Mouse (Mus musculus): ENCODE results near the gene Nckap5. TPM values are rescaled to one million over a fixed set of nuclear protein-coding genes. Genes with fewer than 3 reads are reported as not detected.
A peak's percentile ranks its signal among the peaks of the same experiment; 100 is the strongest.

Nckap5 gene
- polyA plus RNA-seq, 1 experiment from 2014 or later, result 11.5 TPM

DNA sequence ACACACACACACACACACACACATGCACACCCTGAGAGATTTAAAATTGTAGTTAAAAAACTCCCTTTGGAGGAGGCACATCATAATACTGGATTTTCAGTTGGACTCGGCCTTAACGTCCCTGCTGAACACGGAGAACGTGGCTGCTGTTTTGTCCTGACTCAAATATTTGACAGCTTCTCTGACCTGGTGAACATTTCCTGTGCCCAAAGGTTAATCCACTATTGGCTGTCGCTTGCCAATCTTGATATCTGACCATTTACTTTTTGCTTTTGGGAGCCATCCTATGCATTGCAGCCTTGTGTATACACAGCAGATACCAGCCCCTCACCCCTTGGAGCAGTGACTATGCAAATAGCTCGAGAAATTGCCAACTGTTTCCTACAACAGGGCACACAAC lies 862.9 kb downstream of the Nckap5 start:
- WGBS, result 91% methylated on average over 6 of the region's 6 CpGs
- no peaks in the 10 kb centered on the region for H3K9me3 ChIP-seq (replicated peaks)
- no peak for ATAC-seq (ENCODE audit: low FRiP score)

DNA sequence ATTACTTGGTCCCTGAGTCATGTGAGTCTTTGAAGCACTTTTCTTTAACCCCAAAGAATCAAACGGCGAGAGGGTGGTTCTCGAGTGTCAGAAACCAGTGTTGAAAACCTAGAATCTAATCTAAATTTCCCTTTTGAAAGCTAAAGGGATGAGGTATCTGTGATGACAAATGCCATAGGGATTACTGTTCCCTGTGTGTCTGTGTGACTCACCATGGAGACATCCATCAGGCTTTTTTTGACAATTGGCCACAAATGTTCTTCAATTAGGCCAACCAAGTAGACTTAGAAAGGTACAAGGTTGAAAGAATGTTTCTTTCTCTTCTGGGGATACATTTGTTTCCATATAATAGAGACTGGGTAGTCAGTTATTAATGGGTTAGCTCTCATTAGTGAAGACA lies 879.6 kb downstream of the Nckap5 start:
- Histone ChIP-seq H3K4me3 (replicated peaks) (no peak overlapping the region), H3K9ac (replicated peaks) (no peak overlapping the region), H3K9me3 (replicated peaks) (no peaks in the 10 kb centered on the region), H3K4me2 (no peak overlapping the region), H3K27ac (replicated peaks) (no peak overlapping the region), H3K36me3 (no peaks in the 10 kb centered on the region), H3K4me1 (no peaks in the 10 kb centered on the region), H3K27me3 (replicated peaks) (no peaks in the 10 kb centered on the region)
- no peak for ATAC-seq (ENCODE audit: low FRiP score)
- WGBS, result 96% methylated on average over 3 of the region's 3 CpGs

More for the DNA sequence above, 862.9 kb downstream of the Nckap5 start:
- H3K27ac ChIP-seq (replicated peaks), result no peak overlapping the region
- no peak overlapping the region for H3K4me2 ChIP-seq
- H3K4me1 ChIP-seq, result no peaks in the 10 kb centered on the region
- no peaks in the 10 kb centered on the region for H3K36me3 ChIP-seq
- H3K4me3 ChIP-seq (replicated peaks), result no peak overlapping the region
- no peak overlapping the region for H3K9ac ChIP-seq (replicated peaks)
- H3K27me3 ChIP-seq (replicated peaks), result no peaks in the 10 kb centered on the region

DNA sequence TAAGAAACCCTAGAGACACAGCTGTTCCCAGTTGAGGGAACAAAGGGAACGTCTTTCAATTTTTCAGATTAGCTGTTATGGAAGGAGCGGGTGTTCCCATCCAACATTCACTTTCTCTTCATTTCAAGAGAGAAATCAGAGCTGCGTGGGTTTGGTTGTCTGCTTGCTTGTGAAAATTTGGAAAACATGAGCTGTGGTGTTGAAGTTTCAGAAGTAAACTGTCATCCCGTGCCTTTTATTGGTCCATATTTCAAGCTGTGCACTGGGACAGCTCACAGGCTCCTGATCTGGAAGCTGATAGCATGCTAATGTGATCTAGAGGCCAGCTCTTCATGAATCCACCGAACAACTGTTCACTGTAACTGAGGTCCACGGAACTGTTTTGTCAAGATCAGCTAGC lies 881.5 kb downstream of the Nckap5 start:
- H3K27me3 ChIP-seq (replicated peaks), result no peaks in the 10 kb centered on the region
- no peak overlapping the region for H3K9ac ChIP-seq (replicated peaks)
- H3K4me3 ChIP-seq (replicated peaks), result no peak overlapping the region
- 76% methylated on average over 6 of the region's 6 CpGs for WGBS
- no peaks in the 10 kb centered on the region for H3K9me3 ChIP-seq (replicated peaks)
- H3K36me3 ChIP-seq, result no peaks in the 10 kb centered on the region
- no peak overlapping the region for H3K4me2 ChIP-seq
- H3K27ac ChIP-seq (replicated peaks), result no peak overlapping the region
- no peak for ATAC-seq (ENCODE audit: low FRiP score)
- peaks cover 4% of the 10 kb centered on the region; the same call in 1 of the 2 replicates for H3K4me1 ChIP-seq

DNA sequence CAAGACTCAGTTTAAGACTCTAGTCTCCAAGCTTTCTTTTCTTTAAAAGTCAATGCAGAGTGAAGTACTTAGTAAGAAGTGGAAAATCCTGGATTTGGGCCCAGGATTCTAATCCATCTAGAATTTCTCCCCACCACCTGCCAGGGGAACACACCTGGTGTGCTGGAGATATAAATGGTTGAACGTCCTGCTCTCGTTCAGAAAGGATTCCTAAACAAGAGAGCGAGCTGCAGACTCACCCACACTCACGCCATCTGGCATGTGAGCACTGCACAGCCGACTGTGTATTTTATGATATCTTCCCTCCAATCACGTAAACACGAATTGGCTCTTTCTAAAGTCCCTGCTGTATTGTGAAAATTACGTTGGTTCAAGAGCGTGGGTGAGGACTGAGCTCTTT lies 885.5 kb downstream of the Nckap5 start:
- Histone ChIP-seq H3K4me2 (no peak overlapping the region), H3K4me3 (replicated peaks) (no peak overlapping the region), H3K9ac (replicated peaks) (no peak overlapping the region), H3K9me3 (replicated peaks) (no peaks in the 10 kb centered on the region), H3K27ac (replicated peaks) (peak overlapping the region; percentile 52), H3K4me1 (peaks cover 8% of the 10 kb centered on the region), H3K36me3 (no peaks in the 10 kb centered on the region), H3K27me3 (replicated peaks) (no peaks in the 10 kb centered on the region)
- 44% methylated on average over 9 of the region's 9 CpGs for WGBS
- ATAC-seq (ENCODE audit: low FRiP score), result no peak

DNA sequence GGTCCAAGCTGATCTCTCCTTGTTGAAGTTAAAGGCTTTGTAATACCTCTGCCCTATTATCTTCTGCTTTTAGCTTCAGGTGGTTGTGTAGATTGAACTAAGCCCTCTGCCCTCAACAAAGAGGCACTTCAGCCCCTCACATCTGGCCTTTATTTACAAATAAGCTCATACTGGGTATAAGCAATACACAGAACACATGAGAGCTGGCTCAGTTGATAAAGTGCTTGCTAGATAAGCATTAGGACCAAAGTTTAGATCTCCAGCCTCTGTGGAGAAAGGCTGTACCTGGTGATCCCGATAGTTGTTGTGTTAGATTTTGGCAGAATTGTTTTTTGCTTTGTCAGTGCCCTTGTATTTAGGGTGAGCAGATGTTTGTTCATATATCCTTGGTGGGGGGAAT lies 887.3 kb downstream of the Nckap5 start:
- WGBS, result 93% methylated on average over 1 of the region's 1 CpGs
- no peaks in the 10 kb centered on the region for H3K27me3 ChIP-seq (replicated peaks)
- ATAC-seq (ENCODE audit: low FRiP score), result no peak
- H3K9ac ChIP-seq (replicated peaks), result no peak overlapping the region
- peaks cover 8% of the 10 kb centered on the region for H3K4me1 ChIP-seq
- no peak overlapping the region for H3K27ac ChIP-seq (replicated peaks)
- no peak overlapping the region for H3K4me3 ChIP-seq (replicated peaks)
- H3K4me2 ChIP-seq, result no peak overlapping the region
- H3K9me3 ChIP-seq (replicated peaks), result no peaks in the 10 kb centered on the region
- H3K36me3 ChIP-seq, result no peaks in the 10 kb centered on the region

DNA sequence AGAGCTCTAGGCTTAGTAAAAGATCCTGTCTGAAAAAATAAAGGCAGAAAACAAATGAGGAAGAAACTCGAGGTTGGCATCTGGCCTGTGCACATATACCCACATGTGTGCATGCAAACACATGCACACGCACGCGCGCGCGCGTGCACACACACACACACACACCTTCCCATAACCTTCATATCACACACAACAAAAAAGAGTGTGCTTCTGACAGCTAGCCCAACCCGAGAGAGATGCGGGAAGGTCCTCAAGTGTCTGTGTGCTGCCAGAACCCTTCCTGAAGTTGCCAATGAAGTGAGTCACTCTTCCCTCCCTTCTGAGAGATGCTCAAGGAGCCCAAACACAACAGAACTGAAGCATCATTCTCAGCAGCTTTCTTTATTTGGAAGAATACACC lies 905.1 kb downstream of the Nckap5 start:
- no peak overlapping the region for H3K27ac ChIP-seq (replicated peaks)
- no peaks in the 10 kb centered on the region for H3K4me1 ChIP-seq
- no peaks in the 10 kb centered on the region for H3K27me3 ChIP-seq (replicated peaks)
- H3K9me3 ChIP-seq (replicated peaks), result no peaks in the 10 kb centered on the region
- no peaks in the 10 kb centered on the region for H3K36me3 ChIP-seq
- no peak for ATAC-seq (ENCODE audit: low FRiP score)
- no peak overlapping the region for H3K4me3 ChIP-seq (replicated peaks)
- H3K4me2 ChIP-seq, result no peak overlapping the region
- no peak overlapping the region for H3K9ac ChIP-seq (replicated peaks)
- WGBS, result 96% methylated on average over 10 of the region's 10 CpGs

DNA sequence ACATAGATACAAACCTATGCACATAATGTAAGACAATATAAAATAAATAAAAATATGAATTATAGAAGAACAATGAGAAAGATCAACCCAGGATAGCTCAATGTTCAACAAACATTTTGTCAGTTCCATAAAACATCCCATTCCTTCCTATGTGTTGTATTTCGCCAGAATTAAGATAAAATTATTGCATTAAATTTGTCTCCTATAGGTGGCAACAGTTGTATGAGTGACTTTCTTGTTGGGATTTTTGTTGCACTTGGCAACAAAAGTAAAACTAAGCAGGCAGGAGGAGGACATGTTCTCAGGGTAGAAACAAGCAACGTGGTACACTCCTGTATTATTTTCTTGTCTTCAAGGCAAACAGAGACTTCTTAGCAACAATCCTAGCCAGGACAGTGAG lies 907.5 kb downstream of the Nckap5 start:
- H3K4me2 ChIP-seq, result no peak overlapping the region
- H3K9ac ChIP-seq (replicated peaks), result no peak overlapping the region
- H3K9me3 ChIP-seq (replicated peaks), result no peaks in the 10 kb centered on the region; the same call in 1 of the 2 replicates
- no peak overlapping the region for H3K4me3 ChIP-seq (replicated peaks)
- no peak overlapping the region for H3K27ac ChIP-seq (replicated peaks)
- H3K4me1 ChIP-seq, result no peaks in the 10 kb centered on the region
- 80% methylated on average over 2 of the region's 2 CpGs for WGBS
- H3K36me3 ChIP-seq, result no peaks in the 10 kb centered on the region
- ATAC-seq (ENCODE audit: low FRiP score), result no peak
- no peaks in the 10 kb centered on the region for H3K27me3 ChIP-seq (replicated peaks)

DNA sequence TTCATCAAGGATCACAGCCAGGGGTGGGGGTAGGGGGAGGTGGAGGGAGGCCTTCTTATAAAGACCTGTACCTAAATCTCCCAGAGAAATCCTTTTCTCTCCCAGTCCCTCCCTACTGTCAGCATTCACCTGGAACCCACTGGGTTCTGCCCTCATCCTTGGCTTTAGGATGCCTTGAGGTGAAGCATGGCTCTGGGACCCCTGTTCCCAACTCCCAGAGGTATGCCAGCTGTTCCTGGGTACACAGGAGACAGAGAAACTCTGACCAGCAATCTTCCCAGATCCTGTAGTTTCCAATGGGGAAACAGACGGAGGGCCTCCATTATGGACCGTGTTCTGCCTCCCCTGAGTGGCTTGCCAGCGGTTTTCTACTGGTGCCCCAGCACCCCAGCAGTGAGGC lies 909.9 kb downstream of the Nckap5 start:
- Histone ChIP-seq H3K4me2 (no peak overlapping the region), H3K4me1 (no peaks in the 10 kb centered on the region), H3K27ac (replicated peaks) (no peak overlapping the region), H3K9ac (replicated peaks) (no peak overlapping the region), H3K4me3 (replicated peaks) (no peak overlapping the region), H3K9me3 (replicated peaks) (no peaks in the 10 kb centered on the region; the same call in 1 of the 2 replicates), H3K36me3 (no peaks in the 10 kb centered on the region), H3K27me3 (replicated peaks) (no peaks in the 10 kb centered on the region)
- WGBS, result 99% methylated on average over 3 of the region's 3 CpGs
- no peak for ATAC-seq (ENCODE audit: low FRiP score)

DNA sequence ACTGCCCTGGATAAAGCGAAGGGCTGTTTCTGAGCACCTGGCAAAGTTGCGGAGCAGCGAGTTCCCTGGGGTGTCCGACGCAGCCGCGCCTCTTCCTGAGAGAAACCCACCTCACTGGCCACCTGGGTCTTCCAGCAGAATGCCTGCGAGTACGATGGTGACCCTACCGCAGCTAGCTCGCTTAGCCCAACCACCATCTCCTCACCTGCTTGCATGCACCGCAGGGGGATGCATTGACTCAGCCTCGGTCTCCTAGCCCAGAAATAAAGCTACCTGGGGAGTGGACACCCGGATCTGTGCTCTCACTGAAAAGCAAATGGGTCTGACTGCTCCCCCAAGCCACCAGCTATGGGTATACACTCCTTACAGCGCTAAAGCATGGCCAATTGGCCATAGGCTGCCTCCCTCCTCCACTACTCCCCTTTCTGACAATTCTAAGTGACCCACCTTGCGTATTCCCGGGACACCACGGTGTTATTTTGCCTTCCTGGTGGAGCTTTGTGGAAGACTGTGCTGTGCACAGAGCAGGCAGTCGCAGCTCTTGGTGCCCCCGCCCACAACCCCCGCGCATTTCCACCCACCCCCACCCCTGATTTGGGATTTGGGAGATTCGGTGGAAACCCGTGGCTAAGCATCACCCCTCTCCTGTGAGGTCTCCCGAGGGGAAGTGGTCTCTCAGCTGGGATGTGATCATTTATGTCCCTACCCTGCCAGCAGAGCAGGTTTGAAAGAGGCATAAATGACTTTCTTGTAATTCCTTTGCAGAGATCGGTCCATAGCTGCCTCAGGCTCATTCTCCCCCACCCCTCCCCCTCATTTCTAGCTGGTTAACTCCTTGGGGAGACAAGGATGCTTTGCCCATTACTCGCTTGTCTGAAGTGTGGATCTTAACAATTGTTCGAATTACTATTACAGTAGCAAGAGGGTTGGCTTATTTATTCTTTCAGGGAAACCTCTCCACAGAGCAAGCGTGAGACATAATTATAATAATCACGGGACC lies 917.7 kb downstream of the Nckap5 start, which contains the start of gene Lypd1:
Lypd1 (minus strand) TSS at position 501 of the 1,000 bp plus-strand sequence.
- peak within 1 kb of the TSS; percentile 55 for H3K9ac ChIP-seq (replicated peaks)
- H3K4me3 ChIP-seq (replicated peaks), result peak within 1 kb of the TSS; percentile 46
- peak within 1 kb of the TSS; percentile 46 for H3K27ac ChIP-seq (replicated peaks)
- no peaks in the 10 kb centered on the region for H3K36me3 ChIP-seq
- ATAC-seq (ENCODE audit: low FRiP score), result peak; percentile 27; the same call in 1 of the 2 replicates
- H3K4me2 ChIP-seq, result peak within 1 kb of the TSS; percentile 78
- H3K27me3 ChIP-seq (replicated peaks), result no peaks in the 10 kb centered on the region
- 2% methylated on average over 30 of the region's 30 CpGs for WGBS
- no peaks in the 10 kb centered on the region for H3K9me3 ChIP-seq (replicated peaks)
- peaks cover 35% of the 10 kb centered on the region for H3K4me1 ChIP-seq

DNA sequence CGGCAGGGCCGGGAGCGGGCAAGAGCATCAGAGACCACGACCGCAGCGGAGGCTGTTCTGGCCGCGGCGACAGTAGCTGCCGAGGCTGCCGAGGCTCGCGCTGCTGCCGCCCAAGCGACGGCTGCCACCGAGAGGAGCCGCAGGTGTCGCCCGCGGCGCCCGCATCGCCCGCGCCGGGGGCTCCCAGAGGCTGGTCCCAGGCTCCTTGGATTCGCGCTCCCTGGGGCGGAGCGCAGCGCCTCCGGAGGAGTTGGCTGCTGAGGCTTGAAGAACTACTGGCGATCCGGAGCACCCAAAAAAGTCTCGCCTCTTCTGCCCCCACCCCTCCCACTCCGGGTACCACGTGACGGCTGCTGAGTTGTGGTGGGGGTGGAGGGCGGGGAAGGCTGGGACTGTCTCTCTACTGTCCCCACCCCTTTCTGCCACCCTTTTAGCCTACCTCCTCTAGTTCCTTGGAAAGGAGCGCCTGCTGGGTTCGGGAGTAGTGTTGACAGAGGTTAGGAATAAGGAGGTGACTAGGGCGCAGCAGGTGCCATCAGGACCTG lies 918.6 kb downstream of the Nckap5 start:
- Histone ChIP-seq H3K9me3 (replicated peaks) (no peaks in the 10 kb centered on the region), H3K27me3 (replicated peaks) (no peaks in the 10 kb centered on the region), H3K9ac (replicated peaks) (peak overlapping the region; percentile 55), H3K27ac (replicated peaks) (peak overlapping the region; percentile 46; the same call in 1 of the 2 replicates), H3K4me2 (peak overlapping the region; percentile 78), H3K4me3 (replicated peaks) (peak overlapping the region; percentile 46), H3K36me3 (no peaks in the 10 kb centered on the region), H3K4me1 (peaks cover 35% of the 10 kb centered on the region)
- ATAC-seq (ENCODE audit: low FRiP score), result peak; percentile 82
- WGBS, result under 1% methylated on average over 43 of the region's 43 CpGs

DNA sequence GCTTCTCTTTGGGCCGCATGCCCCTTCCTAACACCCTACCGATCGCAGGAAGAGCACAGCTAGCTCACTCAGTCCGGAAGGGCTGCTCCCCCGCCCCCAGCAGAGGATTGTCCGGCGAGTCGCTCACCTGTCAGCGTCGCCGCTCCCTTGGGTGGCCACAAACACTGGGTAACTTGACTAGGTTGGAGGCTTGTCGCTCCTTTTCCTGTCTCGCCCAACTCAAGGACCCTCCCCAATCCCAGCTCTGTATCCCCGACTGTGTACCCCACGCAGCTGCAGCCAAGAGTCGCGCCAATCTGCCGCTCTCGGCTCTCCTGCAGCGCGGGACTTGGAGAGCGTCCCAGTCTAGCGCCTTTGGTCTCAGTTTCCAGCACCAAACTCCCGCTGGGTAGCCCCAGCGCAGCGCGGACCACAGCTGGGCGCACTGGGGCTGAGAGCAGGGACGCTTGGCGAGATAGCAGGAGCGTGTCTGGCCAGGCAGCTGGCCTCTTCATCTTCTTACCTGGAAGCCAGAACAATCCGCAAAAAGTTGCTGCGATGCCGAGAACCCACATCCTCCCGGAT lies 919.2 kb downstream of the Nckap5 start:
- peaks cover 35% of the 10 kb centered on the region for H3K4me1 ChIP-seq
- 0% methylated on average over 35 of the region's 35 CpGs for WGBS
- H3K9me3 ChIP-seq (replicated peaks), result no peaks in the 10 kb centered on the region
- peak overlapping the region; percentile 78 for H3K4me2 ChIP-seq
- peak overlapping the region; percentile 46 for H3K4me3 ChIP-seq (replicated peaks)
- H3K27me3 ChIP-seq (replicated peaks), result no peaks in the 10 kb centered on the region
- peak overlapping the region; percentile 55 for H3K9ac ChIP-seq (replicated peaks)
- H3K36me3 ChIP-seq, result no peaks in the 10 kb centered on the region
- H3K27ac ChIP-seq (replicated peaks), result peak overlapping the region; percentile 13; the same call in 1 of the 2 replicates
- peak; percentile 64 for ATAC-seq (ENCODE audit: low FRiP score)

Data from neural tube, embryonic 15.5 days (tissue).